Mouse (Mus musculus) kidney, adult 2 months (tissue): Measurements from ENCODE around the gene Gm13697. TPM values are rescaled to one million over a fixed set of nuclear protein-coding genes. Genes with fewer than 3 reads are reported as not detected.
"Not testable (repeated sequence)": the region's sequence is repeated elsewhere in the genome, so short reads cannot be mapped to it uniquely, and the experiment has no call there.

Experiments used
- DNase-seq: peaks from one replicate; pipeline ENCODE4 v3.0.0; 2021
- H3K27ac ChIP-seq: fragments of 200-500 bp; 2 replicates; pipeline ENCODE4 v1.5.1; 2012; ENCODE audit warnings: low read depth, low read length, control low read depth, inconsistent platforms; ENCODE audit not compliant: insufficient read depth
- H3K27me3 ChIP-seq: fragments of 200-500 bp; replicated peaks from 2 replicates; pipeline ENCODE4 v1.6.1; 2012; ENCODE audit warnings: mild to moderate bottlenecking, moderate library complexity, low read length, inconsistent platforms; ENCODE audit not compliant: control insufficient read depth, insufficient read depth
- H3K36me3 ChIP-seq: fragments of 200-500 bp; 2 replicates; pipeline ENCODE4 v1.6.1; 2012; ENCODE audit warnings: mild to moderate bottlenecking, moderate library complexity, low read length, inconsistent platforms; ENCODE audit not compliant: control insufficient read depth, insufficient read depth
- H3K4me1 ChIP-seq: fragments of 200-500 bp; 2 replicates; pipeline ENCODE4 v1.6.1; 2011; ENCODE audit warnings: low read length; ENCODE audit not compliant: control insufficient read depth, insufficient read depth
- H3K4me3 ChIP-seq: fragments of 200-500 bp; 2 replicates; pipeline ENCODE4 v1.5.1; 2011; ENCODE audit warnings: mild to moderate bottlenecking, low read depth, low read length, control low read depth; ENCODE audit not compliant: insufficient read depth
- CTCF ChIP-seq: fragments of 200-500 bp; conservative IDR thresholded peaks from 2 replicates; pipeline ENCODE4 v1.5.1; 2011; ENCODE audit warnings: low read depth, mild to moderate bottlenecking, control low read depth, low read length, moderate library complexity, mixed read lengths; ENCODE audit not compliant: insufficient read depth, insufficient read length
- POLR2A ChIP-seq: fragments of 200-500 bp; IDR thresholded peaks from one replicate; pipeline ENCODE4 v1.6.1; 2011; ENCODE audit warnings: low read depth, low read length, control low read depth
- WGBS: fragments of 180-500 bp; shearing (Covaris S2); methylation state at CpG from one replicate; pipeline ENCODE4 v1.1.7; 2018; 5-methylcytosine and 5-hydroxymethylcytosine counted together
- polyA plus RNA-seq: library from polyadenylated mRNA; depleted of rRNA; stranded (reverse); fragments of >200 nt; gene quantifications from 2 replicates; pipeline ENCODE4 v1.2.3, GENCODE M21; 2012; rRNA removed

The Gm13697 gene
- not detected in 2 replicates for polyA plus RNA-seq

DNA sequence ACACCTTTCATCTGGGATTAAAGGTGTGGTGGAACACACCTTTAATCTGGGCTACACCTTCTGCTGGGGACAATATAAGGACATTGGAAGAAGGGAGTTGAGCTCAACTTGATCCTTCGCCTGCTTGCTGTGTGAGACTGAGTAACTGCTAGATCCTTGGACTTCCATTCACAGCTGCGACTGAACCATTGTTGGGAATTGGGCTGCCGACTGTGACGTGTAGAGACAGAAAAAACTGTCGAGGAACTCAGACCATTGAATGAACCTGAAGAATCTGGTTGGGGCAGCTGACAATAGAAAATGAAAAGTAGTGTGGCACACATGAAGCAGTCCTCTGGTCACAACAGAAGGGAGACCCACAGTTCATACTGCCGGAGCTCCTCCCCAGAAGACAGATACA lies at the start of gene Gm13697:
TSS of gene Gm13697 (plus strand) at position 301 of the 400 bp plus-strand sequence.
- H3K4me3 ChIP-seq, DNase-seq, H3K4me1 ChIP-seq, H3K27me3 ChIP-seq, H3K27ac ChIP-seq, H3K36me3 ChIP-seq: not testable (repeated sequence)
- no CpG with 5 or more reads among the region's 6 CpGs for WGBS

DNA sequence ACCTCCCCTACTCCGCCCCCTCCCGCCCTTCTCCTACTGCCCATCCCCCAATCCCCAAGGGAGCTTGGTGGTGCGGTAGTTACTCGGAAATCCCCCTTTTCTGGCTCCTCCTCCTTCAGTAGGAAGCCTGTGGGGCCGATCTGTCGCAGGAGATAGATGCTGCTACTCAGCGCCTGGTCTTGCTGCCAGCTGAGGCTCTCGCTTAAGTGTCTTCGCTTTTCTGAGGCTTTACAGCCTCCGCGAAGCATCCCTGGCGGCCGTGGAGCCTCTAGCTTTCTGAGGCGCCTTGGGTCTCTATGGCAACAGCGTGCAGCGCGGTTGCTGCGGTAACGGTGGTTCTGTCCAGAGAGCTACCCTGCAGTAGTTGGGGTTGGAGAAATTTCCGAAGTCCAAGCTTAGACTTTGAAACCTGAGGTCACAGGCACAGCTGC lies 43.6 kb upstream of the Gm13697 start, which contains the start of gene Zswim2:
TSS of gene Zswim2 (minus strand) at position 298 of the 431 bp plus-strand sequence.
- H3K27me3 ChIP-seq, result no peaks in the 10 kb centered on the region
- WGBS, result under 1% methylated on average over 20 of the region's 20 CpGs
- no peak within 1 kb of the TSS for H3K27ac ChIP-seq
- no peak for TF ChIP-seq CTCF
- TF ChIP-seq POLR2A, result no peak
- no peaks in the 10 kb centered on the region for H3K4me1 ChIP-seq
- no peak within 1 kb of the TSS for H3K4me3 ChIP-seq
- peak; percentile 66 for DNase-seq
- no peaks in the 10 kb centered on the region for H3K36me3 ChIP-seq

DNA sequence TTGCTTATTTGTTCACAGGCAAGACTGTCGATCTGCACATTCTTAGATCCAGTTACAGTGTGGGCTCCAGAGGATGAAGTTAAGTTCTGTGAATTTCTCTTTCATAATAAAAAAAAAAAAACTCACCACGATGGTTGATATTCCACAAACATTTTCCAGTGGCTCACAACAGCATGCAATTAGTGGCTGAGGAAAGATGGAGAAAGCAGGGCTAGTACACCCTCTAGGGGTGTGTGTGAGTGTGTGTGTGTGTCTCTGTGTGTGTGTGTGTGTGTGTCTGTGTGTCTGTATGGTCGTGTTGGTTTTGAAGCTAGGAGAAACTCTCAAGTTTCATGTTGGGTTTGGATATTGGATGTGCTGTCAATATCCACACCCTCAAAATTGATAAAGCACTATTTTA lies 43.2 kb upstream of the Gm13697 start:
- H3K36me3 ChIP-seq, result no peaks in the 10 kb centered on the region
- 37% methylated on average over 3 of the region's 3 CpGs for WGBS
- no peak overlapping the region for H3K4me3 ChIP-seq
- no peaks in the 10 kb centered on the region for H3K27me3 ChIP-seq
- no peak overlapping the region for H3K27ac ChIP-seq
- no peaks in the 10 kb centered on the region for H3K4me1 ChIP-seq
- TF ChIP-seq CTCF, result no peak
- TF ChIP-seq POLR2A, result no peak
- no peak for DNase-seq

DNA sequence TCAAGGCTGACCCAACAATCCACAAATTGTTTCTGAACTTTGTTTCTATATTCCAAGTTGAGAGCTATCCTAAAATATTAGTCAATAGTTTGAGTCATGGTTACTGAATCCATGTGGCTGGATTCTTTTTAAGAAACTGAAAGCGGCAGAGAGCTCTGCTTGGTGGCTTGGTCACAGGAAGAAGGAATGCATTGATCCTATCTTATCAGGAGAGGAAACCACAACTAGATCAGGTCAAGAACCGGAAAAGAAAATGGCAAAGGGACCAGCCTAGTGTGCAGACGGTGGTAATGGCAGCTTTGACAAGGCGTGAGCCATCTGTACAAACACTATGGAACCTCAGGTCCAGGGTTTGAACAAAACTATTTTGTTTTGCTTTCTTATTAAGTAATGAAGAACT lies 42.8 kb upstream of the Gm13697 start:
- Histone ChIP-seq H3K4me1 (no peaks in the 10 kb centered on the region), H3K36me3 (no peaks in the 10 kb centered on the region), H3K27ac (no peak overlapping the region), H3K4me3 (no peak overlapping the region), H3K27me3 (no peaks in the 10 kb centered on the region)
- no peak for DNase-seq
- TF ChIP-seq CTCF (no peak), POLR2A (no peak)
- WGBS, result 66% methylated on average over 4 of the region's 4 CpGs

DNA sequence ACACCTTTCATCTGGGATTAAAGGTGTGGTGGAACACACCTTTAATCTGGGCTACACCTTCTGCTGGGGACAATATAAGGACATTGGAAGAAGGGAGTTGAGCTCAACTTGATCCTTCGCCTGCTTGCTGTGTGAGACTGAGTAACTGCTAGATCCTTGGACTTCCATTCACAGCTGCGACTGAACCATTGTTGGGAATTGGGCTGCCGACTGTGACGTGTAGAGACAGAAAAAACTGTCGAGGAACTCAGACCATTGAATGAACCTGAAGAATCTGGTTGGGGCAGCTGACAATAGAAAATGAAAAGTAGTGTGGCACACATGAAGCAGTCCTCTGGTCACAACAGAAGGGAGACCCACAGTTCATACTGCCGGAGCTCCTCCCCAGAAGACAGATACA lies 29.1 kb upstream of the Gm13697 start, which contains the start of gene Gm13698:
TSS of gene Gm13698 (plus strand) at position 301 of the 400 bp plus-strand sequence.
- H3K27me3 ChIP-seq, H3K4me1 ChIP-seq, DNase-seq, H3K27ac ChIP-seq, H3K4me3 ChIP-seq, H3K36me3 ChIP-seq: not testable (repeated sequence)
- WGBS, result no CpG with 5 or more reads among the region's 6 CpGs

DNA sequence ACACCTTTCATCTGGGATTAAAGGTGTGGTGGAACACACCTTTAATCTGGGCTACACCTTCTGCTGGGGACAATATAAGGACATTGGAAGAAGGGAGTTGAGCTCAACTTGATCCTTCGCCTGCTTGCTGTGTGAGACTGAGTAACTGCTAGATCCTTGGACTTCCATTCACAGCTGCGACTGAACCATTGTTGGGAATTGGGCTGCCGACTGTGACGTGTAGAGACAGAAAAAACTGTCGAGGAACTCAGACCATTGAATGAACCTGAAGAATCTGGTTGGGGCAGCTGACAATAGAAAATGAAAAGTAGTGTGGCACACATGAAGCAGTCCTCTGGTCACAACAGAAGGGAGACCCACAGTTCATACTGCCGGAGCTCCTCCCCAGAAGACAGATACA lies 23.3 kb upstream of the Gm13697 start, which contains the start of gene Gm13693:
TSS of gene Gm13693 (plus strand) at position 301 of the 400 bp plus-strand sequence.
- not testable (repeated sequence) for H3K4me1 ChIP-seq, H3K27ac ChIP-seq, H3K27me3 ChIP-seq, H3K36me3 ChIP-seq, DNase-seq, H3K4me3 ChIP-seq
- no CpG with 5 or more reads among the region's 6 CpGs for WGBS

DNA sequence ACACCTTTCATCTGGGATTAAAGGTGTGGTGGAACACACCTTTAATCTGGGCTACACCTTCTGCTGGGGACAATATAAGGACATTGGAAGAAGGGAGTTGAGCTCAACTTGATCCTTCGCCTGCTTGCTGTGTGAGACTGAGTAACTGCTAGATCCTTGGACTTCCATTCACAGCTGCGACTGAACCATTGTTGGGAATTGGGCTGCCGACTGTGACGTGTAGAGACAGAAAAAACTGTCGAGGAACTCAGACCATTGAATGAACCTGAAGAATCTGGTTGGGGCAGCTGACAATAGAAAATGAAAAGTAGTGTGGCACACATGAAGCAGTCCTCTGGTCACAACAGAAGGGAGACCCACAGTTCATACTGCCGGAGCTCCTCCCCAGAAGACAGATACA lies 17.5 kb upstream of the Gm13697 start, which contains the start of gene Gm13695:
TSS of gene Gm13695 (plus strand) at position 301 of the 400 bp plus-strand sequence.
- not testable (repeated sequence) for H3K27me3 ChIP-seq, H3K36me3 ChIP-seq, H3K27ac ChIP-seq, H3K4me3 ChIP-seq, DNase-seq, H3K4me1 ChIP-seq
- WGBS, result no CpG with 5 or more reads among the region's 6 CpGs

DNA sequence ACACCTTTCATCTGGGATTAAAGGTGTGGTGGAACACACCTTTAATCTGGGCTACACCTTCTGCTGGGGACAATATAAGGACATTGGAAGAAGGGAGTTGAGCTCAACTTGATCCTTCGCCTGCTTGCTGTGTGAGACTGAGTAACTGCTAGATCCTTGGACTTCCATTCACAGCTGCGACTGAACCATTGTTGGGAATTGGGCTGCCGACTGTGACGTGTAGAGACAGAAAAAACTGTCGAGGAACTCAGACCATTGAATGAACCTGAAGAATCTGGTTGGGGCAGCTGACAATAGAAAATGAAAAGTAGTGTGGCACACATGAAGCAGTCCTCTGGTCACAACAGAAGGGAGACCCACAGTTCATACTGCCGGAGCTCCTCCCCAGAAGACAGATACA lies 11.7 kb upstream of the Gm13697 start, which contains the start of gene Gm13696:
TSS of gene Gm13696 (plus strand) at position 301 of the 400 bp plus-strand sequence.
- WGBS, result no CpG with 5 or more reads among the region's 6 CpGs

DNA sequence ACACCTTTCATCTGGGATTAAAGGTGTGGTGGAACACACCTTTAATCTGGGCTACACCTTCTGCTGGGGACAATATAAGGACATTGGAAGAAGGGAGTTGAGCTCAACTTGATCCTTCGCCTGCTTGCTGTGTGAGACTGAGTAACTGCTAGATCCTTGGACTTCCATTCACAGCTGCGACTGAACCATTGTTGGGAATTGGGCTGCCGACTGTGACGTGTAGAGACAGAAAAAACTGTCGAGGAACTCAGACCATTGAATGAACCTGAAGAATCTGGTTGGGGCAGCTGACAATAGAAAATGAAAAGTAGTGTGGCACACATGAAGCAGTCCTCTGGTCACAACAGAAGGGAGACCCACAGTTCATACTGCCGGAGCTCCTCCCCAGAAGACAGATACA lies 5.9 kb upstream of the Gm13697 start, which contains the start of gene Gm13694:
TSS of gene Gm13694 (plus strand) at position 301 of the 400 bp plus-strand sequence.
- H3K27ac ChIP-seq, DNase-seq, H3K4me3 ChIP-seq, H3K27me3 ChIP-seq, H3K36me3 ChIP-seq, H3K4me1 ChIP-seq: not testable (repeated sequence)
- WGBS, result no CpG with 5 or more reads among the region's 6 CpGs

More for the DNA sequence above, 11.7 kb upstream of the Gm13697 start, which contains the start of gene Gm13696:
- H3K27me3 ChIP-seq, H3K4me1 ChIP-seq, H3K4me3 ChIP-seq, DNase-seq, H3K36me3 ChIP-seq, H3K27ac ChIP-seq: not testable (repeated sequence)

DNA sequence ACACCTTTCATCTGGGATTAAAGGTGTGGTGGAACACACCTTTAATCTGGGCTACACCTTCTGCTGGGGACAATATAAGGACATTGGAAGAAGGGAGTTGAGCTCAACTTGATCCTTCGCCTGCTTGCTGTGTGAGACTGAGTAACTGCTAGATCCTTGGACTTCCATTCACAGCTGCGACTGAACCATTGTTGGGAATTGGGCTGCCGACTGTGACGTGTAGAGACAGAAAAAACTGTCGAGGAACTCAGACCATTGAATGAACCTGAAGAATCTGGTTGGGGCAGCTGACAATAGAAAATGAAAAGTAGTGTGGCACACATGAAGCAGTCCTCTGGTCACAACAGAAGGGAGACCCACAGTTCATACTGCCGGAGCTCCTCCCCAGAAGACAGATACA lies 5.7 kb downstream of the Gm13697 start, which contains the start of gene Gm13691:
TSS of gene Gm13691 (plus strand) at position 301 of the 400 bp plus-strand sequence.
- not testable (repeated sequence) for H3K27me3 ChIP-seq, H3K4me1 ChIP-seq, H3K4me3 ChIP-seq, H3K27ac ChIP-seq, H3K36me3 ChIP-seq, DNase-seq
- no CpG with 5 or more reads among the region's 6 CpGs for WGBS

DNA sequence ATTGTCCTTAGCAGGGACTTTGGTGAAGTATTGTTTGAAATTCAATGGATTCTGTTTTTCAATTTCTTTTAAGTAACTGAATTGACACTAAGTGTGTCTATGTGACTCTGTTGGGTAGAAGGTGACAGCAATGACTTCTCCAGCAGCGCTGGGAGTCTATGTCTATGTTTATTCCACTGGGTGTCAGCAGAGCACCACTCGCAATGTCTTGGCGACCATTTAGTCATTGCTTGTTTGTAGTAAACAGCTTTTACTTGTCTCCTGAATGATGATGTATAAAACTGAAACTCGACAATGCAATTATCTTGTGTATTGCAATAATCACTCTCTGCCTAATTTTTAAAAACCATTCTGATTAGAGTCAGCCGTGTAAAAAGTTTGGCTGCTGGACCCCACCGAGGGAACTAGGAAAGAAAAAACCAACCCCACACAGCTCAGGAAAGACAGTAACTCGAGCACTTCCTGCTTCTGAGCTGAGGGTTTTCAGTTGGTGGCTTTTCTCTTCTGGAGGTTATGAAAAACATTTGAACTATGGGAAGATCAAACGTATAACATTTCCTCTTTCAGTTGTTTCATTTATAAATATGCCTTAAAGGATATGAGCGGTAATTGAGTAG lies 9.2 kb downstream of the Gm13697 start:
- not testable (repeated sequence) for H3K4me3 ChIP-seq, H3K4me1 ChIP-seq, H3K27me3 ChIP-seq, H3K36me3 ChIP-seq
- DNase-seq, result peak; percentile 48
- WGBS, result 9% methylated on average over 8 of the region's 9 CpGs
- H3K27ac ChIP-seq, result peak overlapping the region; percentile 50
